Mouse (Mus musculus) cerebellum, adult (tissue): ENCODE results near the gene Zfp936.
"Not testable (repeated sequence)": the region's sequence is repeated elsewhere in the genome, so short reads cannot be mapped to it uniquely, and the experiment has no call there.

Experiments used
- ATAC-seq: cut with Nextera tagmentation; 2 replicates; pipeline ENCODE4 v1.9.2; 2017; ENCODE audit warnings: mild to moderate bottlenecking, moderate library complexity, mixed read lengths; ENCODE audit not compliant: insufficient number of reproducible peaks, low FRiP score, low TSS enrichment

Zfp936 gene

GRCm38 (mm10) chr7:43113929-43114328 lies at the start of gene Zfp936:
Gene Zfp936, plus strand, starts transcription at chr7:43114229.
- not testable (repeated sequence) for ATAC-seq

GRCm38 (mm10) chr7:43077831-43078230 lies 36.2 kb upstream of the Zfp936 start:
- ATAC-seq: no peak

- not testable (repeated sequence) for ATAC-seq
Measured at GRCm38 (mm10) chr7:43128691-43129090, 14.7 kb downstream of the Zfp936 start.

GRCm38 (mm10) chr7:43164121-43164520 lies 50.1 kb downstream of the Zfp936 start:
- ATAC-seq: not testable (repeated sequence)

- not testable (repeated sequence) for ATAC-seq
Measured at GRCm38 (mm10) chr7:43167101-43167500, 53.1 kb downstream of the Zfp936 start.

- ATAC-seq: not testable (repeated sequence)
Measured at GRCm38 (mm10) chr7:43167811-43168210, 53.8 kb downstream of the Zfp936 start.

GRCm38 (mm10) chr7:43168212-43168611 lies 54.2 kb downstream of the Zfp936 start:
- not testable (repeated sequence) for ATAC-seq

GRCm38 (mm10) chr7:43177003-43177702 lies 63.1 kb downstream of the Zfp936 start:
- ATAC-seq: no peak

- not testable (repeated sequence) for ATAC-seq
Measured at GRCm38 (mm10) chr7:43213781-43214180, 99.8 kb downstream of the Zfp936 start.
